Mouse (Mus musculus): Measurements from ENCODE around the gene Mbd6.

The Mbd6 gene

DNA sequence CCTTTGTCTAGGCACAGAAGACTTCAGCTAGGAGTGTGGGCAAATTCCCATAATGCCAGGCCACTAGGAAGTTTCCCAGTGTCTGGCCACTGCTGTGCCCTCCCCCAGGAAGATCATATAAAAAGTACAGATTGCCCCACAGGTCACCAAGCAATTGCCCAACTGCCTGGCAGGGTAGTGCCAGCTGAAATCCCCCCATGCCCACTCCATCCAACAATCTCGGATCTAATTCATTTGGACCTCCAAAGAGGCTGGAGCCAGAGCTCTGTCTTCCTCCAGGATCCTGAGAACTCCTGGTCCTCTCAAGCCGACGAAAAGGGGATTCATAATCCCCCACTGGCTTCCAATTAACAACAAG, 903 bp downstream of the Mbd6 start:
- DNase-seq (ENCODE audit: low spot score), result no peak

DNA sequence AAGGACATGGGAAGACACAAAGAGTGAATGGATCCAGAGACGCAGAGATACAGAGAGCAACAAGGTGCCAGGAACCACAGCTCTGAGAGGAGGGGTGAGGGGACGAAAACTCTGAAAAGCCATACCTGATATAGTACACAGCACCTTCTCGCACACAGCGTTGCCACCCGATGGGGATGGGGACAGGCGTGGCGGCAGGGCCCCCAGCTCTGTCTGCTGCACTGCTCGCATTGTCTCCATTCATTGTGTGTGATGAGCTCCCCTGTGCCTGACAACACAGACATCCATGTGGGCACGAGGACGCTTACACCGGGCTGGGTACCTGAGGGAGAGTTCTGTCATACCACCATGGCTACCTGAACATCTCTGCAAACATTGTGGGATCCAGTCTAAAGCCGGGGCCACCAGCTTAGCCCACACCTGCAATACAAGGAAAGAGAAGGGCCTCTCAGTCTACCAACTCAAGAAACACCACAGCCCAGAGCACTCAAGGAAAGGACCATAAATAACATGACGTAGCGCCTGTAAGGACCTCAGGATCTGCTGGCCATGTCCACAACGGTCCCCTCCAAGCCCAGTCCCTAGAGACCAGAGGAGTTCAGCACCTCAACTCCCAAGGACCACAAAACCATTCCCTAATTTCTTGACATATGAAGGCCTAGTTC, 1.4 kb downstream of the Mbd6 start:
- peak; percentile 40 for DNase-seq (ENCODE audit: low spot score)

DNA sequence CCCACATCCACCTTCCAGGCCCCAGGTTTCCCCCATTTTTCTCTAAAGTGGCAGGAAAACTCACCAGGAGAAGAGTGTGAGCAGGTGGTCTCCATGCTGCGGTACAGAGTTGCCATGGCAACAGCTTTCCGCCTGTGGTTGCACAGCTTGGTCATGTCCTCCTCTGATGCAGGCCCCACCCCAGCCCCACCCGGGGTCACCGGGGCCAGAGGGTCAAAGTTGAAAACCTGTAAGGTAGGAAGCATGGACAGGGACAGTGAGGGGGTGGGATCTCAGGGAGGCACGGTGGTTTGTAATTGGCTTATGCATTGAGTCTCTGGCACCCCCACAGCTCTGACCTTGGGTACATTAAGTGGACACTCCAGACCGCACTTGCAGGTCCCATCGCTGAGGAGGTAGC, 2.1 kb downstream of the Mbd6 start:
- peak; percentile 61 for DNase-seq (ENCODE audit: low spot score)

DNA sequence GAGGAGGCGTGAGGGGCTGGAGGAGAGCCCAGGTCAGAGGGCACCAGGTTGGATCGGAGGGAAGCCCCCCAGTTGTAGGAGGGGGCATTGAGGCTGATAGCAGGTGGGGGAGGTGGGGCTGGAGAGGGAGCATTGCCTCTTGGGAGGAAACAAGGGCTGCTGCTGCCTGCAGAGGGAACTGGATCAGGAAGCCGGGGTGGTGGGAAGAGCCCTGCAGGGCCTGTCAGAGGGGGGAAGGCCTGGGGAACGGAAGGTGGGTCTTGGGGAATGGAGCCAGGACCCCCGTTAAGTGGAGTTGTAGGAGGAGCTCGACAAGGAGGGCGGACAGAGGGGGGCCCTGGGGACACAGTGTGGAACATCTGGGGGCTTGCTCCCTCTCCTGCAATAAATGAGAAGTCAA, 2.6 kb downstream of the Mbd6 start:
- DNase-seq (ENCODE audit: low spot score), result no peak

DNA sequence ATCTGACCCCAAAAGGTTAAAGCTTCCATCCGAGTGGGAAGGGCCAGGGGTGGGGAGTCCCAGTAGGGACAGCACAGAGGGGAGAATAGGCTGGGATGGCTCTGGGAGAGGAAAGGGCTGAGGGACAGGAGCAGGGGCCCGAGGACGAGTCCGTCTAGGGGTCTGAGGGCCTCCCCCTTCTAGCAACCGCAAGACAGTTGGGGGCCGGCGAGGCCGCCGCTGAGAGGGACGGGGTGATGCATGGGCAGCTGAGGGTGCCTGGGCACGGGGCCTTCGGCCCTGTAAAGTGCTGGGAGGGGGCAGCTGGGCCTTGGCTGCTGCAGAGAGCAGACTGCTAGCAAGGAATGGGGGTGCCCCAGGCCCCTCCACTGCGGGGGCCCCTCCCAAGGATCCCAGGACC, 3.2 kb downstream of the Mbd6 start:
- no peak for DNase-seq (ENCODE audit: low spot score)

GRCm38 (mm10) chr10:127284724-127285500, 3.9 kb downstream of the Mbd6 start:
- no peak for DNase-seq (ENCODE audit: low spot score)

DNA sequence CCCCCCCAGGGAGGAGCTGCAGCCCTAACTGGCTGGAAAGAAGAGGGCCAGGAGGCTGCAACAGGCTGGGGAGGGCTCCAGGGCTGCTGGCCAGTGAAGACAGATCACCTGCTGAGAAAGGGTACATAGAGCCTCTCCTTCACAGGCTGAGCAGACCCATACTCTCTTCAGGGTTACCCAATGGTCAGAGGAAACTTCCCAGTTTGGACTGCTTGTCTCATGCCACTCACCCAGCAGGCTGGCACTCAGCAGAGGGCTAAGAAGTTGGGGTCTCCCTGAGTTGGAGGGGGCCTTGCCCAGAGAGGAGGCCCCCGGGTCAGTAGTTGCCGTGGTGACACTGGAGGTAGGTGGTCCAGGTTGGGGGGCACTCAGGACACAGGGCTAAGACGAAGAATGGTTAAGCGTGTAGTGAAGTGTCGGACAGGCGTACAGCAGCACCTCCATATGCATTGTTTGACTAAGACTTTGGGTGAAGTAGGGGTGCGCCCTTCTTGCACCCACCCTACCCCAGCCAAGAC, 4.7 kb downstream of the Mbd6 start:
- no peak for DNase-seq (ENCODE audit: low spot score)

DNA sequence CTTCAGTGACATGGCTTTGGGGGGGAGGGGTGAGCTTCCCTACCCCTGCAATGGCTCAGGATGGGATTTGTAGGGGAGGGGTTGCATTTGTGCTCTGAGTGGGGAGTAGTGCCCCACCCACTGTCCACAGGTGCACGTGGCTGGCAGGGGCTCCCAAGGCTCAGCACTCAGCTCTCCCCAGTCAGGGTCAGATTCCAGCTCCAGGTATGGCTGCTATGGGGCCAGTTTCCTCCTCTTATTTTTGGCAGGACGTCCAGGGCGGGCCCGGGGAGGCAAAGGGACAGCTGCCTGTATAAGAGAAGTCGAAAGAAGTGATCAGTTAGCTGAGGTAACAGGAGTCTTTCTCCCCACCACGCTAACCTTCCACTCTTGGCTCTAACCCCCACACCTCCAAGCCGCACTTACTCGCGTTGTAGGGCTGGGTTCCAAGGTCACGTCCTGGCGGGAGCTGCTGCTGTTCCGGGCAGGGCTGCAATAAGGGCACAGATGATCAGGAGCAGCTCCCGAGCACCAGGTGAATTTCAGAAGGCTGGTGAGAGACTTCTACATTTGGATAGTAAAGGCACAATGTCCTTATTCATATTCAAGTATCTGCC, 6.1 kb downstream of the Mbd6 start:
- no peak for DNase-seq (ENCODE audit: low spot score)

DNA sequence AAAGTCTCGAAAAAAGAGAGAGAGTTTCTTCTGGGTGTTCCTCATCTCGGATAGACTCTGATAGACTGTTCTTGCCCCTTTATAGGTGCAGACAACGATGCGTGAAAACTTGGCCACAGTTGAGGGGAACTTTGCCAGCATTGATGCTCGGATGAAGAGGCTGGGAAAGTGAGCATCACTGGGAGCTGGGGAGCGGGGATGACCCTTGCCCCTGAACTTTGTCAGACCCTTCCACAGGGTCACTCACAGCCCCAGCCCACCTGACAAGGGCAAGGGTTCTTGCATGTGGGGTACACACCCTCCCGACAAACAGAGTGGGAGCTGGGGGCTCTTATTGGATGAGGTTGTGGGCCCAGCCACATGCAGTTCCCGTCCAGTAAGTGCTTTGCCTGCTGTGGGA, 7.5 kb downstream of the Mbd6 start:
- no peak for DNase-seq (ENCODE audit: low spot score)

DNA sequence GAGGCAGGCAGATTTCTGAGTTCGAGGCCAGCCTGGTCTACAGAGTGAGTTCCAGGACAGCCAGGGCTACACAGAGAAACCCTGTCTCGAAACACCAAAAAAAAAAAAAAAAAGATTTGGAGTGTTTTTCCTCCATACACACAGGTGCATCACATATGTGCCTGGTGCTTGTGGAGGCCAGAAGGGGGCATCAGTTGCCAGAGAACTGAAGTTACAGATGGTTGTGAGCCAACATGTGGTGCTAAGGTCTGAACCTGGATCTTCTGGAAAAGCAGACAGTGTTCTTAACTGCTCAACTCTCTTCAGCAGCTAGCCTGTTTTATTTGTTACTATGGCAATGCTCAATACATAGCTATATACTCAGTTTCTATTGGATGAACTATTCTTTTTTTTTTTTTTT, 9.1 kb downstream of the Mbd6 start:
- no peak for DNase-seq (ENCODE audit: low spot score)

DNA sequence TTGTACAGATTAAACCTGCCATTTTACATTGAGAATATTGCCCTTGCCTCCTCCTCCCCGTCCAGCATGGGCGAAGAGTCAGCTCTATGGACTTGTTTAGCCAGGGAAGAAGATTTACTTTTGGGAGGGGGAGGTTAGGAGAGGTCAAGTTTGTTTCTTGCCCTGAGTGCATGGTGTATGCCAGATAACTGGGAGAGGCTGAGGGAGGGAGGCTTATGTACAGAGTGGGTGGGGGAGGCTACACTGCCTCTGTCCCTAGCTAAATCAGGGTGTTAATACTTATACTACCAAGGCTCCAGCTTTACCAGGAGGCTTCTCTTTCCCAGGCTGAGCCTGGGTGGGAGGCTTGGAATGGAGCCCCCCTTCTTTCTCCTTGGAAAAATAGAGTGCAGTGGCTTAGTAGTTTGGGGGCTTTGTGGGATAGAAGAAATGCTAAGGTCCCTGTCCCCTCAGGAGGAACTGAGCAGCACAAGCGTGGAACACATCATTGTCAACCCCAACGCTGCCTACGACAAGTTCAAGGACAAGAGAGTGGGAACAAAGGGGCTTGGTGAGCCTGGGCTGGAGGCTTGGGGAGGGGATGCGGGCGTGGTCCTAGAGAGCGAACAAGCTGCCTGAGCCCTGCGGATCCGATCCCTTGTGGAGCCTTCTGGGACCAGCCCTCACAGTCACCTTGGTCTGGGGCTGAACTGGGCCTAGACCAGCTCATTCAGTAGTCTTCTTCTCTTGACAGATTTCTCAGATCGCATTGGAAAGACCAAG, 14.4 kb downstream of the Mbd6 start:
- DNase-seq (ENCODE audit: low spot score), result no peak

GRCm38 (mm10) chr10:127272371-127272770, 16.4 kb downstream of the Mbd6 start:
- no peak for DNase-seq (ENCODE audit: low spot score)

GRCm38 (mm10) chr10:127269884-127270283, 18.9 kb downstream of the Mbd6 start:
- DNase-seq (ENCODE audit: low spot score), result no peak

GRCm38 (mm10) chr10:127269036-127269435, 19.8 kb downstream of the Mbd6 start:
- DNase-seq (ENCODE audit: low spot score), result no peak

DNA sequence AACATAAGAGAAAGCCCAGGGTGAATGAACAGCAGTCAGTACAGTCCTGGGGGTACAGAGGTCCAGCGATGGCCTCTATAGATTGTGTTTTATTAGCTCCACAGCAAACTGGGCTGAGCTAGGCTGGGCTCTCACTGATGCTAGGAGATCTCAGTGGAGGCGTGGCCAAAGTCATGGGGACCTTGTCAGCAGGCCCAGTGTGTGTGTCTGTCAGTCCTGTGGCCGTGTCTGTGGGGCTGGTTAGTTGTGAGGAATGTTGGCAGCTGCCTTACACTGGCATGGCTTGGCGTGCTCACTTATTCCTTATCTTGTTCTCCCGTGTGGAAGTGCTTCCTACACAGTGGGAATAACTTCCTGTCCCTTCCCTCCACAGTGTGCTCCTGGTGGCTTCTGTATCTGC, 20.4 kb downstream of the Mbd6 start:
- no peak for DNase-seq (ENCODE audit: low spot score)

GRCm38 (mm10) chr10:127267318-127267717, 21.5 kb downstream of the Mbd6 start:
- DNase-seq (ENCODE audit: low spot score), result no peak

DNA sequence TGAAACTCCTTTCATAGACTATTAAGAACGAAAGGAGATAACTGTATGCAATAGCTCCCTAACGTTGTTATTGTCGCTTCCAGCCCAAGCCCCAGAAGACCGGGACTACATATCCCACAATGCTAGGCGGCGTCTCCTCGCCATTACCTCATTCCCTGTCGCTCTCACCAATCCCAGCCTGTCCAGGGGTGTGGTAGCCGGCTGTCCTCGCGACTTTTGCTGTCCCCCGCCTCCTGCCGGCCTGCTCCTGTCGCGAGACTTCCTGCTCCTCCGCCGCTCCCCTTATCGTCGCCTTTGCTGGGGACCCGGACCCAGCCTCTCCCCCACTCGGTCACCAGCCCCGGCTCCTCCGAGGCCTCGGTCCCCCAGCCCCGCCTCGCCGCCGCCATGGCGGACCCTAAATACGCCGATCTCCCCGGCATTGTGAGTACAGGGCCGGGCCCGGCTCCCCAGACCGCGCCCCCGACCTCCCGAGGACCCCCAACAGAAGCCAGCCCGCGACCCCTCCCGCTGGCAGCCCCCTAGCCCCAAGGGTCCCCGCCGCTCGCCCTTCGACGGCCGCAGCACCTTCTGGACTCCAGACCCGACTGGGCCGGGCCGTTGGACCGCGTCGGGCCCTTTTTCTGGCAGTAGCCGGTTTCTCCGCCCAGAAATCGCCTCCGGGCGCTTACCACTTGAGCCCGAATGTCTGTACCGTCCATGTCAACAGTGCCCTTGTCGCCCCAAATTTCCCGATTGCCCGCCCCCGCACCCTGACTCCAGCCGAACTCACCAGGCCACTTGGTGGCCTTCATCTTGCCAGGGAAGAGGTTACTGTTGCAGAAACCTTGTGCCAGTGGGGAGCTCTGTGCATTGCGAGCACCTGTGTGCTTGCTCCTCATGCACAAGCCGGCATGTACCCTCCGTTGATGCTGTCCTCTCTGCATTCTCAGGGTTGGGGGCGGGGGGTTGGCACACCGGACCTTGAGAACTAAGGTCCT, 22.4 kb downstream of the Mbd6 start, which contains the start of gene Dctn2:
Dctn2 (plus strand) TSS at position 257 of the 980 bp plus-strand sequence.
- DNase-seq (ENCODE audit: low spot score), result peak; percentile 92

DNA sequence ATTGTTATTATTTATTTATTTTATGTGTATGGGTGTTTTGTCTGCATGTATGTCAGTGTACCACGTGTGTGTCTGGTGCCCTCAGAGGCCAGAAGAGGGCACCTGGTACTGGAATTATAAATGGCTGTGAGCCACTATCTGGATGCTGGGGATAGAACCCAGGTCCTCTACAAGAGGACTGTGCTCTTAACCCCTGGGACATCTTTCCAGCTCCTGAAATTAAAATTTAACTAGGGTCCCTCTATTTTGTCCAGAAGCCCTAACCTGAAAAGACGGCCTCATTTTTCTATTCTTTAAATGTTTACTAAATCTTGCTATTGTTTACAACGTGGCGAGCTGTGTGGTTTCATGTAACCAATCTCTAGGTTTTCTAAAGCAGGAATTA, 23.1 kb downstream of the Mbd6 start:
- no peak for DNase-seq (ENCODE audit: low spot score)

DNA sequence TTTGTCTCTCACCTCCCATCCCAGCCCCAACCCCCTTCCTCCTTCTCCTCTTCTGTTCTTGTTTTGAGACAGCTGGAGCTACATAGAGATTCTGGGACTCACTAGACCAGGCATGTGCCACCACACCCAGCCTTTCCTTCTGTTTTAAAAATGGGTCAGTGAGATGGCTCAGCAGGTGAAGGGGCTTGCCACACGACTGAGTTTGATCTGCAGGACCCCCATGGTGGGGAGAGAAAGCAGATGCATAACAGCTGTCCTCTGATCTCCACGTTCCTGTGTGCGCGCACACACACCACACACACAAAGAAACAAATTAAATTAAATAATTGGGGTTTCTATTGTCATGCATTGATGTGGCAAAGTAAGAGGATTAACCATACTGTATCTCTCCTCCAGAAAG, 23.8 kb downstream of the Mbd6 start:
- no peak for DNase-seq (ENCODE audit: low spot score)

GRCm38 (mm10) chr10:127264336-127264735, 24.5 kb downstream of the Mbd6 start:
- no peak for DNase-seq (ENCODE audit: low spot score)

GRCm38 (mm10) chr10:127263631-127264030, 25.2 kb downstream of the Mbd6 start:
- no peak for DNase-seq (ENCODE audit: low spot score)
